Mouse (Mus musculus) kidney, embryonic 14.5 days (tissue): Measurements from ENCODE around the gene Adgre5. TPM values are rescaled to one million over a fixed set of nuclear protein-coding genes. Genes with fewer than 3 reads are reported as not detected.

Source experiments
- ATAC-seq: fragments of 200-750 bp; cut with Nextera tagmentation; 2 replicates; pipeline ENCODE4 v1.8.0; 2017; ENCODE audit warnings: moderate number of reproducible peaks, mild to moderate bottlenecking, moderate TSS enrichment, moderate library complexity; ENCODE audit not compliant: low FRiP score, low TSS enrichment
- H3K27ac ChIP-seq: fragments of 300-500 bp; sonication (generic); 2 replicates; pipeline ENCODE4 v1.5.1; 2014; ENCODE audit warnings: low read depth, mild to moderate bottlenecking, low read length, moderate library complexity, mixed read lengths
- H3K27me3 ChIP-seq: fragments of 300-500 bp; sonication (generic); 2 replicates; pipeline ENCODE4 v1.6.1; 2014; ENCODE audit warnings: mild to moderate bottlenecking, low read length; ENCODE audit not compliant: control insufficient read depth, insufficient read depth
- H3K36me3 ChIP-seq: fragments of 300-500 bp; sonication (generic); 2 replicates; pipeline ENCODE4 v1.6.1; 2014; ENCODE audit warnings: low read length, mixed read lengths; ENCODE audit not compliant: control insufficient read depth, insufficient read depth
- H3K4me1 ChIP-seq: fragments of 300-500 bp; sonication (generic); 2 replicates; pipeline ENCODE4 v1.6.1; 2014; ENCODE audit warnings: low read length, mixed read lengths; ENCODE audit not compliant: control insufficient read depth, insufficient read depth
- H3K4me2 ChIP-seq: fragments of 300-500 bp; sonication (generic); replicated peaks from 2 replicates; pipeline ENCODE4 v1.6.1; 2014; ENCODE audit warnings: low read depth, mild to moderate bottlenecking, low read length
- H3K4me3 ChIP-seq: fragments of 300-500 bp; sonication (generic); 2 replicates; pipeline ENCODE4 v1.5.1; 2014; ENCODE audit warnings: mild to moderate bottlenecking, low read length
- H3K9ac ChIP-seq: fragments of 300-500 bp; sonication (generic); 2 replicates; pipeline ENCODE4 v1.6.1; 2014; ENCODE audit warnings: low read depth, mild to moderate bottlenecking, low read length, moderate library complexity
- H3K9me3 ChIP-seq: fragments of 300-500 bp; sonication (generic); 2 replicates; pipeline ENCODE4 v1.6.1; 2016; ENCODE audit warnings: low read length; ENCODE audit not compliant: control insufficient read depth
- WGBS: fragments of 180-500 bp; shearing (Covaris S2); extraction: QIAGEN DNeasy Blood & Tissue Kit; methylation state at CpG from one replicate; pipeline ENCODE4 v1.1.7; 2014; 5-methylcytosine and 5-hydroxymethylcytosine counted together
- polyA plus RNA-seq: library from polyadenylated mRNA; unstranded; fragments of >200 nt; fragmentation: Nextera tagmentation; extraction: Ambion mirVana; gene quantifications from 2 replicates; pipeline ENCODE4 v1.2.1, GENCODE M21; 2014

Gene Adgre5
- polyA plus RNA-seq, 1 experiment from 2014 or later = 30.9 TPM

DNA sequence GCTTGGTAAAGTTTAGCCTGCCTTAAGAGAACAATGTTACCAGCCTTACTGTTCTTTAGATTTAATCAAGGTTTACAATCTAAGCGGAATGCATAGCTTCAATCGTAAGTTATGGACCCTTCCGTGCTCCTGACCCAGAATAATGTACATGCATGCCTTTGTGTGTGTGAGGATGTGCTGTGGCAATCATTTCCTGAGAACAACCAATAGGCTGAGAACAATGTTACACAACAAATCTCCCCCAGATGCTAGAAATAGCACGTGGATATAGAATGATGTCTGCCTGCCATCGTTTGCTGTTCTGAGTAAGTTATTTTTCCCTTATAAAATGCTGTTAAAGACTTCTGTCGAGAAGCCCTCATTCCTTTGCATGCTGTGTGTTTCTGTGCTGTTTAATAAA, 8.2 kb downstream of the Adgre5 start:
- Histone ChIP-seq H3K27me3 (no peaks in the 10 kb centered on the region), H3K36me3 (peaks cover 7% of the 10 kb centered on the region; the same call in 1 of the 2 replicates), H3K27ac (no peak overlapping the region), H3K4me1 (peaks cover 5% of the 10 kb centered on the region; the same call in 1 of the 2 replicates), H3K9me3 (no peaks in the 10 kb centered on the region), H3K9ac (no peak overlapping the region), H3K4me2 (no peak overlapping the region), H3K4me3 (no peak overlapping the region)
- WGBS = 77% methylated on average over 6 of the region's 6 CpGs
- no peak for ATAC-seq

DNA sequence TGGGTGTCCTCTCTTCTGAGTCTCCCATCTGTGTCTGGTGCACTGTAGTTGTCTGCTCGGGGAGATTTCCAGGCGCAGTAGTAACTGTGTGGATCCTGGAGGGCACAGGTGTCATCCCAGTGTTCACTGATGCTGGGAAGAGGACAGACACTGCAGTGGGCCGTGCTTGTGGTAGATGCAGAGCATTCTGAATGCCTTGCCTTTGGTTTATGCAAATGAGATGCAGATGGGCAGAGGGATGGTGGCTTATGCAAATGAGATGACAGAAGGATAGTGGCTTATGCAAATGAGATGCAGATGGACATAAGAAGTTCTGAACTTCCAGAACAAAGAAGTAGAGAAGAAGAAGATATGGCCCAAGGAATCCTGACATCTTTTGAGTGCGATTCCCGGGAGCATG, 9.2 kb downstream of the Adgre5 start:
- no peaks in the 10 kb centered on the region for H3K27me3 ChIP-seq
- H3K4me2 ChIP-seq = no peak overlapping the region
- peaks cover 7% of the 10 kb centered on the region; the same call in 1 of the 2 replicates for H3K36me3 ChIP-seq
- H3K4me3 ChIP-seq = no peak overlapping the region
- H3K9me3 ChIP-seq = no peaks in the 10 kb centered on the region
- H3K27ac ChIP-seq = no peak overlapping the region
- no peaks in the 10 kb centered on the region for H3K4me1 ChIP-seq
- 83% methylated on average over 5 of the region's 5 CpGs for WGBS
- H3K9ac ChIP-seq = no peak overlapping the region
- no peak for ATAC-seq

DNA sequence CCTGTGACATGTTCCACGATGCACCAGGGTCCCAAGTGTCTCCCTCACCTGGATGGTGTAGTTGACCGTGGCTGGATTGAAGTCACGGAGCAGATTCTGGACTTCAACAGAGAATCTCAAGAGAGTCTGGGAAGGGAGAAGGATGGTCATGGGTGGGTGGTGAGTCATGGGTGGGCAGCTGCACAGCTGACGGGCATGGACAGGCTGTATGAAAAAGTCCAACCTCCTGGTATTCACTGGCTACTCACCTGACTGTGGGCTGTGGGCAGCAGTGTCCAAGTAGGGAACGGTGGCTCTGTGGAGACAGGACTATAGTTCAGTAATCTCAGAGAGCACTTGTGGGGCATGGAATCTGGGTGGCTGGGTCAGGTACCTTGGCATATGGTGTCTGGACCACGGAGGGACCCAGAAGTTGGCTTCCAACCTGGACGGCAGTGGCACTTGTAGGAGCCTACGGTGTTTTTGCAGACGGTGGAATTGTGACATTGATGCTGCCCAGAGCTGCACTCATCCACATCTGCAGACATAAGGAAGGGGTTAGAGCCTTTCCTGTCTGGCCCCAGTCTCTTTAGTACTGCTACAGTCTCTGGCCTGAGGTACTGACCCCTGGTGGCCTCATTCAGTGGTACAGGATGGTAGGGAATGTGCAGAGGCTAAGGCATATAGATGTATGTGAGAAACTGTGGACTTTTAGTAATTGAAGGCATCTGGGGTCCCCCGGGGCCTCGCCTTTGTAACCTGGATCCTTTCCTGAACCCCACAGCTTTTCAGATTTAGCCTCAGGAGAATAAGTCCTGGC, 11.9 kb downstream of the Adgre5 start:
- no peak overlapping the region for H3K9ac ChIP-seq
- peaks cover 26% of the 10 kb centered on the region for H3K36me3 ChIP-seq
- H3K4me2 ChIP-seq = no peak overlapping the region
- 80% methylated on average over 11 of the region's 11 CpGs for WGBS
- ATAC-seq = no peak; the same call in 1 of the 2 replicates
- H3K9me3 ChIP-seq = no peaks in the 10 kb centered on the region
- no peak overlapping the region for H3K27ac ChIP-seq
- no peak overlapping the region for H3K4me3 ChIP-seq
- H3K4me1 ChIP-seq = no peaks in the 10 kb centered on the region
- H3K27me3 ChIP-seq = no peaks in the 10 kb centered on the region

DNA sequence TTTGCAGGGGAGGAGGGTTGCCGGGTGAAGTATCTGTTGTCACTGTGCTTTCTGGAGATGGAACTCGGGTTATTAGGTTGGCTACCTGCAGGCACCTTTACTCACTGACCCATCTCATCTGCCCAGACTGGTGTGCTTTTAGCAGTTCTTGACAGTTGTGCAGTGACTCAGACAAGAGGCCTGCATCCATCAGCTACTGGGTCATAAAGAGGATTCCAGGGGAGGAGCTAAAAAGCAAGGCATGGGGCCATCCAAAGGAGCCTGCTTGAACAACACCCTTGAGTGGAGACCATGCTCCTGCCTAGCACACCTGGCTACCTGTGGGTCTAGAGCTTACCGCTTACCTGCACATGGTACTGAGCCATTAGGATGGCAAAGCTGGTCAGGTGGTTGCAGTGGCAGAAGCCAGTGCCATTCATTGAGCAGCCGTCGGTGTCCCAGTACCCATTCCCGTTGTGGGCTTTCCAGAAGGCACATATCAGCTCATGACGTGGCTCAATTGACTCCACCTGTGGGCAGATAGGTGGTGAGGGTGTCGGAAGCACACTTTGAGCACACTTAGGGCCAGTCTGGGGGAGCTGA, 15.5 kb downstream of the Adgre5 start:
- no peak for ATAC-seq
- H3K4me1 ChIP-seq = no peaks in the 10 kb centered on the region
- H3K27ac ChIP-seq = no peak overlapping the region
- WGBS = 94% methylated on average over 8 of the region's 8 CpGs
- H3K36me3 ChIP-seq = peaks cover 62% of the 10 kb centered on the region
- H3K9me3 ChIP-seq = no peaks in the 10 kb centered on the region
- H3K27me3 ChIP-seq = no peaks in the 10 kb centered on the region
- no peak overlapping the region for H3K9ac ChIP-seq
- H3K4me3 ChIP-seq = no peak overlapping the region
- no peak overlapping the region for H3K4me2 ChIP-seq

DNA sequence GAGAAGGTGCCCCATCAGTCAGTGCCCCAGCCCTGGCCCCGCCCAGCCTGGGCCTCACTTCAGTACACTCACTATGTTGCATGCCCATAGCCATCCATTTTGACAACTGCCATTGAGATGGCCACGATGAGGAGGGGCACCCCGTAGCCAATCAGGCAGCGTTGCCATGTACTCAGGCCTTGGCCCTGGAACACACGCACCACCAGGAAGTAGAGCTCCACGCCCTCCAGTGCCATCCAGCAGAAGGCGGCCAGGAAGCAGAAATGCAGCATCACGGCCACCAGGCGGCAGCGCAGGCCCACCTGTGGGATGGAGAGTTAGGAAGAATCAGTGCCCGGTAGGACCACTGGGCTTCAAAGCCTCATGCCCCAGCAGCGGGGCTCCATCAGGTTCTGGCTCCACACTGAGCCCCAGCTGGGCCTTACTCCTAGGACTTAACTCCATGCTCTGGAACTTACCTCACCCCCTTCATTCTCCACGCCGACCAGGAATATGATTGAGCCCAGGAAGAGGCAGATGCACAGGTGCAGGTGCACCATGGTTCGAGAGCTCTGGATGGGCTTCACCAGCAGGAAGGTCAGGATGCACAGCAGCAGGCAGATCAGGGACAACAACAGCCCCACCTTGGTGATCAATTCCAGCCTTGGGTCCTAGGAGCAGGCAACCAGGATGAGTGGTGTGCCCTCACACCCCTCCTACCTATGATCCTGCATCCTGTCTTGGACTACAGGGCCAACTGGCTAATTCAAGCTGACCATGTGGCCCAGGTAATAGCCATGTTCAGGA, 16.2 kb downstream of the Adgre5 start:
- Histone ChIP-seq H3K4me2 (no peak overlapping the region), H3K9ac (no peak overlapping the region), H3K36me3 (peaks cover 69% of the 10 kb centered on the region), H3K27me3 (no peaks in the 10 kb centered on the region), H3K27ac (no peak overlapping the region), H3K4me1 (no peaks in the 10 kb centered on the region), H3K9me3 (no peaks in the 10 kb centered on the region), H3K4me3 (no peak overlapping the region)
- WGBS = 44% methylated on average over 15 of the region's 15 CpGs
- ATAC-seq = peak; percentile 56

DNA sequence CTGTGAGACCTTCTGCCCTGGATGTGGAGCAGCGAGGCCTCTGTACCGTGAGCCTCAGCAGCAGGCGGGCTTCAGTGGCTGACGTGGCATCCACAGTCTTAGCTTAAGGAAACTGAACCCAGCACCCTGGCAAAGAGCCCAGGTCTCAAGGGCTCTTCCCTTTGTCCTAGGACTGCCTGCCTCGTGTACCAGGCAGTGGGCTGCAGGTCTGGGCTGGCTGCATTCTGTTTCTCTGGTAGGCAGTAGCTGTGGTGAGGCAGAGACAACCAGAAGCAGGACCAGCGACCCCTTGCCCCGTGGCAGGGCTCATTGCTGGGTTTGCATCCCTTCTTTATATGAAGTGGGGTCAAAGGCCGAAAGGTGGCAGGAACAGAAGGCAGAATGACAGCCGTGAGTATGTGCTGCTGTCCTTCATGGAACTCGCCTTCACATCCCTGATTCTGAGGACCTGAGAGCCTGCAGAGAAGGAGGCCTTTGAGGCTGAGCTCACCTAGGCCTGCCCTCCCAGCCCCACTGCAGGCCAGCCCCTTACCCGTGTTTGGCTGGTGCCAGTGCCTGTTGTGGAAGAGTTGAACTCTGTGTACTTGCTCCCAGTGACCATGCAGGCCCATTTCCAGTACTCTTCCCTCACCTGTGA, 17.6 kb downstream of the Adgre5 start:
- Histone ChIP-seq H3K4me1 (no peaks in the 10 kb centered on the region), H3K9me3 (no peaks in the 10 kb centered on the region), H3K4me3 (no peak overlapping the region), H3K27ac (no peak overlapping the region), H3K36me3 (peaks cover 74% of the 10 kb centered on the region), H3K9ac (no peak overlapping the region), H3K4me2 (no peak overlapping the region), H3K27me3 (no peaks in the 10 kb centered on the region)
- ATAC-seq = no peak
- WGBS = 84% methylated on average over 11 of the region's 11 CpGs

DNA sequence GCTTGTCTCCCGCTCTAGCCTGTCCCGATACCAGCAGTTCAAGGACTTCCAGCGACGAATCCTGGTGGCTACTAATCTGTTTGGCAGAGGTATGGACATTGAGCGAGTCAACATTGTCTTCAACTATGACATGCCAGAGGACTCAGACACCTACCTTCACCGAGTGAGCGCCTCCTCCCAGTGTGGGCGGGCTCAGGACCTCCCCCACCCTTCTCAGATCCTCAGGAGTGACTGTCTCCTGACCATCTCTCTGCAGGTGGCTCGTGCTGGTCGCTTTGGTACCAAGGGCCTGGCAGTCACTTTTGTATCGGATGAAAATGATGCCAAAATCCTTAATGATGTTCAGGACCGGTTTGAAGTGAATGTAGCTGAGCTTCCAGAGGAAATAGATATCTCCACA, 18.5 kb downstream of the Adgre5 start:
- ATAC-seq = no peak
- Histone ChIP-seq H3K9ac (no peak overlapping the region), H3K4me3 (no peak overlapping the region), H3K4me1 (no peaks in the 10 kb centered on the region), H3K4me2 (no peak overlapping the region), H3K36me3 (peaks cover 69% of the 10 kb centered on the region), H3K27me3 (no peaks in the 10 kb centered on the region), H3K27ac (no peak overlapping the region), H3K9me3 (no peaks in the 10 kb centered on the region)
- WGBS = 88% methylated on average over 12 of the region's 12 CpGs

DNA sequence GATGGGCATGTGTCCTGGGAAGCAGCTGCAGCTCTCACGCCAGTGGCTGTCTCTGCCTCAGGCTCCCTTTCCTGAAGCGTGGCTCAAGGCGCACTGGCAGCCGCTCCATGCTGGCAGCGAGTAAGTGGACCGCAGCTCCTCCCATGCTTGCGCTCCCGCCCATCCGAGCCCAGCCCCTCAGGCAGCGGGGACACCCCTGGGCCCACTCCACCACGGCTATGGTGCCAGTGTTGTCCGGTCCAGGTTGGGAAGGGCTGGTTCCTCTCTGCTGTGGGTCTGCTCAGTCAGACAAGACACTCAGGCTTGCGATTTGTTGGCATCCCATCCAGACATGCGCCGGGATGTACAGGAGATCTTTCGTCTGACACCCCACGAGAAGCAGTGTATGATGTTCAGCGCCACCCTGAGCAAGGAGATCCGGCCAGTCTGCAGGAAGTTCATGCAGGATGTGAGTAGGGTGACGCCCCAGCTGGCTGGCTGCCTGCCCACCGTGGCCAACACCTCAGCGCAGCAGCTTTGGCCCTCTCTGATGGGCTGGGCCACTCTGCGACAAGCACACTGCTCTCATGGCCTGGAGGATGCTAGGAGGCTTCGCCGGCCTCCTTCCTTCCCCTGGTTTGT, 19.6 kb downstream of the Adgre5 start:
- no peaks in the 10 kb centered on the region for H3K9me3 ChIP-seq
- WGBS = 87% methylated on average over 25 of the region's 25 CpGs
- peaks cover 7% of the 10 kb centered on the region for H3K4me1 ChIP-seq
- no peak overlapping the region for H3K4me2 ChIP-seq
- no peak for ATAC-seq
- H3K36me3 ChIP-seq = peaks cover 69% of the 10 kb centered on the region
- H3K27me3 ChIP-seq = no peaks in the 10 kb centered on the region
- no peak overlapping the region for H3K9ac ChIP-seq
- no peak overlapping the region for H3K4me3 ChIP-seq
- no peak overlapping the region for H3K27ac ChIP-seq
